Mouse (Mus musculus): ENCODE results near the gene Hip1r.

The Hip1r gene

DNA sequence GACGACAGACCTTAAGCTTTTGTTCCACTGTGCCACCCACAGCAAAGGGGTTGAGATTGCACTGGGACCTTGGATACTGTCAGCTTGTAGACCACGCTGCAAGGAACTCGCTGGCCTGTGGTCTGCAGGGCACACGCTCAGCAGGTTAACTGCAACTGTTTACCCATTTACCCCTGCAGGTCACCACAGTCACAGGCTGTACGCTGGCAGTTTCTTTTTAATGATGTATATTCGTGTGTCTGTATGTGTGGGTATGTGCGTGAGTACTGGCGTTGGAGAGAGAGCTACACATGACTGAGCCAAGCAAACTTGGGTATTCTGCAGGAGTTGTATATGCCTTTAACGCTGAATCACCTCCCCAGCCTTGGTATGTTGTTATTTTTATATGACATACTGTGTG lies 45.2 kb downstream of the Hip1r start:
- no peak for DNase-seq

DNA sequence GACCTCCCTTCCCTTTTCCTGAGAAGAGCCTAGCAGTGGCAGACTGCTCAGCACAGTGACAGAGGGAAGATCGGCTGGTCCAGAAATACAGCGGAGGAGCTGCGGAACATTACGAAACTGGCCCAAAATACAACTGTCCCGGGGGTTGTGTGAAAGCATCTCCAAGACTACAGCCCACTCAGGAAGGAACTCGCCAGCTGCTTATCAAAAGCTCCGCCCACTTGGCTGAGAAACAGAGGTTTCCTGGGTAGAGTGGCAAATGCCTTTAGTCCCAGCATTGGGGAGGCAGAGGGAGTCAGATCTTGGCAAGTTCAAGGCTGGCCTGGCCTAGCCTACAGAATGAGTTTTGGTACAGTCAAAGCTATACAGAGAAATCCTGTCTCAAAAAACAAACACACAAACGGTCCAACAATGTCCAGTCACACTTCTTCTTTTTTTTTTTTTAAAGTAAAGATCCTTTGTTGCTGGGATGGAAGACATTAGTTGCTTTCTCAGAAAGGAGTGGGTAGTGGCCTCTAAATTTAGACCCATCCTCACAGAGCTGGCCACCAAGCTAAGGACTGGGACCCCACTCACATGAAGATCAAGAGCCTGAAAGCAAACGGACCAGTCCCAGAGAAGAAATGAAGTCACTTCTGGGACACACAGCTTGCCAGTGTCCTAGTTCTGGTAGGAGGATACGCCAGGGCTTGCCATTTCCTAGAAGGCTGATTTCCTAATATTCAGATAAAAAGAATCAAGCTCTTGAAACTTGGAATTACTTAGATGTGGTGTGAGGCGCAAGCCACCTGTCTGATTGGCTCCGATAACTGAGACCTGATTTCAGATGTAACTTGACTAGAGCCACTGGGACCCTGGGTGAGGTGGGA lies 46.2 kb downstream of the Hip1r start:
- peak in 1 of 2 experiments; percentile 68 for DNase-seq

DNA sequence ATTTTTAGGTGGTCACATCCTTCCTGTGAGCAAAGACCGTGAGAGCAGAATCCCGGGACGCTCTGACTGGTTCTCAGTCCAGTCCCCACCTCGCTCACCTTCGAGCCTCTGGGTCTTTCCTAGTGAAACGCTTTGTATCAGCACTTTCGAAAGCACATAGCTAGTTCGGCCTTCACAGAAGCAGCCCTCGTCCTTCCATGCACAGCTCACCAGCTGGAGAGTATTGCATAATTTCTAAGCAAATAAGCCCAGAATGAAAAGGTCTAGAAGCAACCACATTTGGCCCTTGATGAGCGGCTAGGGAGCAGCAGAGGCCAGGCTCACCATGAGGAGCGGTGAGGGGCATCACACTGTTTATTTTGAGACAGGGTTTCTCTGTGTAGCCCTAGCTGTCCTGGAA lies 47.7 kb downstream of the Hip1r start:
- peak in 1 of 2 experiments; percentile 2 for DNase-seq

DNA sequence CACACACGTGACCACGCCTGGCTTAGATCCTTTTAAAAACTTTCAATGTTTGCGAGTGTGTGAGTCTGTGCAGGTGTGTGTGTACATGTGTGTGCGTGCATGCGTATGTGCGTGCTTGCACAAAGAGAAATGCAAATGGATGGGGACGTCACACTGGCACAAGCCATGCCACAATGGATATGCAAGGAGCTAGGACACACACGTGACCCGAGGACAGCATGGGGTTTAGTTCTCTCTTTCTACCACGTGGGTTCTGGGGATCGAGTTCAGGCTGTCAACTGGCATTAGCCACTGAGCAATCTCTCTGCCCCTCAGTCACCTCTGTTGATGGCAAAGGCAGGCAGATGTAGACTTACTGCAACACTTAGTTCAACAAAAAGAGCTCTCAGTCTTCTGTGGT lies 48.3 kb downstream of the Hip1r start:
- no peak for DNase-seq

DNA sequence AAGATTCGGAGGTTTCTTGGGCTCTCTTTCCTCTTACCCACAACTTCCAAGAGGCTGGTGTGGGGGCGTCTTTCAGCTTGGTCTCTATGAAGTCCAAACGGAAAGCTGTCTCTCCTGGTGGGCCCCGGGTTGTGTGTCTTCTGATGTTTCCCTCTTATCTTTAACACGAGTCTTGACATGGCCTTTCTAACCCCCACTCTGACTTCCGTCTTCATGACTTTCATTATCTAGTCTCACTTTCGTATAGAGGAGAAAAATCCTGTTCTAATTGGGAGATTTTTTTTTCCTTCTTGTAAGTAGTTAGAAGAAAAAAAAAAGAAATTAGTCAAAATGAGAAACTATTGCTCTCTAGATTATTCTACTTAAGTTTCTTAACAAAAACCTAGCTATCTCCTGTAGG lies 48.9 kb downstream of the Hip1r start:
- DNase-seq = no peak

DNA sequence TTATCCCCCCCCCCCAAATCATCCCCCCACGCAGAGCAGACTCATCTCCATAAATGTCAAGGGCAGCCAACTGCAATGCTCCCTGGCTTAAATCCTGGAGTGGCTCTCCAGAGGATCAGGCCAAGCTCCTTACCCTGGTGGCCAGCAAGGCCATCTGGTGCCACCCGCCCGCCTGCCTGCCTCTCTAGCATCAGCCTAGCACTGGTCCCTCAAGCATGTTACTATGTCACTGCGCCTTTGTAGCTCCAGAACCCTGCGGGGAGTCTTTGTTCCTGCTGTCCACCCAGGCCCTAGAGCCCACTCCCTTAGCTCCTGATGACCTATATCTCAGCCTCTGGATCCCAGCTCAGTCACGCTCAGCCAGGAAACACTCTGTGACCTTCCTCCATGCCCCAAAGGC lies 51.2 kb downstream of the Hip1r start:
- peak in 1 of 2 experiments; percentile 24 for DNase-seq

DNA sequence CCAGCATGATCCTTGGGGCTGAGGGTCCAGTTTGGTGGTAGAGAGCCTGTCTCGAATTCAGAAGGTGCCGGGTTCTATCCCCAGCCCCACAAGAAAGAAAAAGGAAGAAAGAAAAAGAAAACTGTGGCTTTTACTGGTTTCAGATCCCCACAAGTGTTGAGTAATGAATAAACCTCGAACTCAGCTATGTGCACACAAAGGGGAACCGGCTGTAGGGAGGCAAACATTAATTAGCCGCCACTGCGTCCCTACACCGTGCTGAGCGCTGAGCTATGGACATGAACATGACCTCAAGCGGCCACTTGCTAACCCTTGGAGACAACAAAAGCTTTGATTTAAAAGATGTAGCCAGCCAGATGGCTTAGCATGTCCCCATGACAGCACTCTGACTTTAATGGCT lies 51.7 kb downstream of the Hip1r start:
- peak in 1 of 2 experiments; percentile 54 for DNase-seq

DNA sequence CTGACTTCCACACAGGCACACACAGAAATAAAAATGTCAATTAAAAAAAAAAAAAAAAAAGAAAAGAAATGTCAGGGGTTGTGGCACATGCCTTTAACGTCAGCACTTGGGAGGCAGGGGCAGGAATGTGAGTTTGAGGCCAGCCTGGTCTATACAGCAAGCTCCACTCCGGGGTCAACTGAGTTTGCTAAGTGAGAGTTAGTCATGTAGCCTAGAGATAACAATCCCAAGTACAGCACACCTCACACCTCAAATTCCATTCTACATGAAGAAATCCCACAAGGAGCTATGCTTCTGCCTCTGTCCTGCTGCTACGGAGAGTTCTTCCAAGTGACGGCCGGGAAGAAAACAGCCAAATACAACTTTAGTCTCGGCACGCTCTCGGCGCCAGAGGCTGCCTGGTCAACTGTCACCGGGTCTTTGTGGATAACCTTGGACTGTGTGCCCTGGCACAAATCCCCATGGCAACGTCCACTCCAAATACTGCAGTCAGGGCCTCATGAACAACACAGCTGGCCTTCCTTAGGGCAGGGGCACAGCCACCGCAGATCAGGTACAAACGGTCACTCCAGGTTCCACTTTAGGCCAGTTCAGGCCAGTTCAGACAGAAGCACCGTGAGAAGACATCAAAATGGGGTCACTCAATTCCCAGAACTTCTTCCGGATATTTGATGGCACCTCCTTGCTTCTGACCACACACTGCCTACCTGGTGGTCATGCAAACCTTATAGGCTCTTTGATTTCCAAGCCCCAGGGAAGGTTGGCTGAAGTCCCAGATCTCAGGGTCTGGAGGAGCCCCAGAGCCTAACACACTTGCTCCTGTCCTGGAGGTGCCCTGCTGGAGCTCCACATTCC lies 52.4 kb downstream of the Hip1r start:
- peak in 1 of 2 experiments; percentile 69 for DNase-seq

DNA sequence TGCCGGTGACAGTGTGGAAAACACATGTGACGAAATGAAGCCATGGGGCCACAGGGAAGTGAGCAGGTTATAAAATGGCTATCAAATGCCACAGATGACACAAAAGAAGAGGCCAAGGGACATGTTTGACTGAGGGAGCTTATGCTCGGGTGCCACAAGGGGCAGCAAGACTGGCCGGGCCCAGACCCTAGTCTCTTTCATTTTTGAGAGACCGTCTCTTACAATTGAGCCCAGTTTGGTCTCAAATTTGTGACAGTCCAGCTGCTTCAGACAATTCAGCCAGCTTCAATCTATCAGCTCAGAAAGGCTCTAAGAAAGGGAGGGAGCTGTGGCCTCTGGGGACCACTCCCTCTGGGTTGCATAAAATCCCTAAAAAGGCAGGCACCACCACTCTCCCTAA lies 53.1 kb downstream of the Hip1r start:
- DNase-seq = peak in 1 of 2 experiments; percentile 35

DNA sequence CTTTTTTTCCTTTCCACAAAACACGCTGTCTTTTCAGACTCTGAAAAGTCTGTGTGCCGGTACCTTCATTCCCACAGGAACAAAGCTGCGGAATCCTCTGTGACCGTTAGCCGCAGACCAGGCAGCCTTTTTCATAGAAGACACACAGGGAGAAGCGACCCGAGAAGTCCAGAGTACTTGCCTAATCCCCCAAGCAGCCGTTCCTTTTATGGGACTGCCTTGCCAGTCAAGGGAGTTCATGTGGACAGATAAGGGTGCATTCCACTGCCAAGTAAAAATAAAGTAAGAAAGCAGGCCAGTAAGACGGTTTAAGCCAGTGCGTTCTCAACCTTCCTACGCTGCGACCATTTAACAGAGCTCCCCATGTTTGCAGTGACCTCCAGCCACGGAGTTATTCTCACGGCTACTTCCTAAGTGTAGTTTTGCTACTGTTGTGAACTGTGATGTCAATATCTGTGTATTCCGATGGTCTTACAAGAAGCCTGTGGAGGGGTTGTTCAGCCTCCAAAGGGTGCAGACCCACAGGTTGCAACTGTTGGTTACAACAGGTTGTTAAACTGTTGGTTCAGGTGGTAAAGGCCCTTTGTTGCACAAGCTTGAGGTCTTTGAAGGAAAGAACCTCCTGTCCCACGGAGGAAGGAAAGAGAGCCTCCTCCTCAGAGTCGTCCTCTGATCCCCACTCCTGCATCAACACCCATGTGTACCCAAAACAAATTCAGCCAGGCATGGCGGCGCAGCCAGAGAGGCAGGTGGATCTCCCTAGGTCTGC lies 54.5 kb downstream of the Hip1r start:
- DNase-seq = peak in 1 of 2 experiments; percentile 12

DNA sequence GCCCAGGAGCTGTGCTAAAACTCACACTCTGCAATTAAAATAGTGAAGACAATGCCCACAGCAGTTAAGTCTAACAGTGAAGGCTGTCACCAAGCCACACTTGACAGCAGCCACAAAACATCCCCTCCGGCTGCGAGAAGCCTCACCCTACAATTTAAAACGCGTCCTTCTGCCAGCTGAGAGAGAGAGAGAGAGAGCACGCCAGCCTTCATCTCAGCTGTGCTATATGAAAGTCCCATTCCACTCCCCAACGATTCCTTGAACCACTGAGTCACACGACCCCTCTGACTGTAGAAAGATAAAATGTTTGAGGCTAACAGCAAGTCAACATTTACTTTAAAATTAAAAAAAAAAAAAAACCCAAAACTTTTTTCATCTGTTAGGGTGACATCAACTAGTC lies 55.3 kb downstream of the Hip1r start:
- no peak for DNase-seq

DNA sequence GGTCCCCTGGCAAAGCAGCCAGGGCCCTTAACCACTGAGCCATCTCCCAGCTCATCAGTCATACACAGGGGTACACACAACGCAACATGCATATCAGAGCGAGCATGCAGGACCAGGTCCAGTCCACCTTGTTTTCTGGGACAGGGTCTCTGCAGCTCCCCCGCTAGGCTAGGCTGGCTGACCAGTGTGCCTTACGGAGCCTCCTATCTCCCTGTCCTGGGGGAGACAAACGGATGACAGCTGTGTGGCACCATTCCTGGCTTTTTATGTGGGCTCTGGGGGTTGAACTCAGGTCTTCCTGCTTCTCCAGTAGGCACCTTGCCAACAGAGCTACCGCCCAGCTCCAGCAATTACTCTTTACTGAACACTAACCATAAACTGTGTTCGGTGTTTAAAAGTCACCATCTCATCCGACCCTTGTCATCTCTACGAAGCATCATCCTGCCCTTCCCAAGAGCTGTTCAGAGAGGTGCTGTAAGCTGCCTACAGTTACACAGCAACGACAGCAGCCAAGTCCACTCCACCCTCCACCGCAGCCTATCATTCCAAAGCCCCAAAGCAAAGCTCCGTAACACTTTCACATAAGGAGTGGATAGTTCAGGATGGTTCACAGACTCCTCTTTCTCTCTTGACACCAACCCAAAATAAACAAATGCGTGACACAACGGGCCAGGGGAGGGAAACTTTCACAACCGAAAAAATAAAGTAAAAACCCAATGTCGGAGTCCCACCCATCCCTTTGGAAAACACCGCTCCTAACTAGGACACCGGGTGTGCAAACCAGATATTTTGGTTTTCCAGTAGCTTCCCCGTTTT lies 56.0 kb downstream of the Hip1r start:
- DNase-seq = no peak

DNA sequence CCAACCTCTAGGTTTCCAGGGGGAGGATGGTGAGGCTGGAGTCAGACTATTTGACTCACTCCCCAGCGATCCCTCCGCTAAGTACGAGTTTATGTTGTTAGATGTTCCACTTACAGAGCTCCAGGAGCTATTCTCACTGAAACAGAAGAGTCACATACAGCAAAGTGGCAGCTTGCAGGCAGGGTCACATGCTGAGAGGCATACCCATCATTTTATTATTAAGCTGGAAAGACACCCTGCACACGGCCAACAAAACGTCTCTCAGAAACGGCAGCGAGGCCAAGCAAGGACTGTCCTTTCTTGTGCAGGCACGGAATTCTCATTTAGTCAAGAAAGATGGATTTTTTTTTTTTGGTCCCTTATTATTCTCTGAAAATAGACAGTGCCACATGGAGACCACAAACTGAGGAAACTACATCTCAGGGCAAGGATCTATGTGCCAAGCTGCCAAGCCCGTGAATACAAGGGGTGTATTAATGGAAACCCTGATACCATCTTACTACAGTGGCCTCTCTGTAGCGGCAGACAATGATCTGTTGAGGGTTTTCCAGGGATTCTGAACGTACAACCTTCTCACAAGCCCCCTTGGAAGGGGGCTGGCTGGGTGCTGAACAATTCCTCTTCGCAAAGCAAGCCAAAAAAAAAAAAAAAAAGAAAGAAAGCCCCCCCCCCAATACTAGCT lies 57.1 kb downstream of the Hip1r start:
- DNase-seq = no peak

DNA sequence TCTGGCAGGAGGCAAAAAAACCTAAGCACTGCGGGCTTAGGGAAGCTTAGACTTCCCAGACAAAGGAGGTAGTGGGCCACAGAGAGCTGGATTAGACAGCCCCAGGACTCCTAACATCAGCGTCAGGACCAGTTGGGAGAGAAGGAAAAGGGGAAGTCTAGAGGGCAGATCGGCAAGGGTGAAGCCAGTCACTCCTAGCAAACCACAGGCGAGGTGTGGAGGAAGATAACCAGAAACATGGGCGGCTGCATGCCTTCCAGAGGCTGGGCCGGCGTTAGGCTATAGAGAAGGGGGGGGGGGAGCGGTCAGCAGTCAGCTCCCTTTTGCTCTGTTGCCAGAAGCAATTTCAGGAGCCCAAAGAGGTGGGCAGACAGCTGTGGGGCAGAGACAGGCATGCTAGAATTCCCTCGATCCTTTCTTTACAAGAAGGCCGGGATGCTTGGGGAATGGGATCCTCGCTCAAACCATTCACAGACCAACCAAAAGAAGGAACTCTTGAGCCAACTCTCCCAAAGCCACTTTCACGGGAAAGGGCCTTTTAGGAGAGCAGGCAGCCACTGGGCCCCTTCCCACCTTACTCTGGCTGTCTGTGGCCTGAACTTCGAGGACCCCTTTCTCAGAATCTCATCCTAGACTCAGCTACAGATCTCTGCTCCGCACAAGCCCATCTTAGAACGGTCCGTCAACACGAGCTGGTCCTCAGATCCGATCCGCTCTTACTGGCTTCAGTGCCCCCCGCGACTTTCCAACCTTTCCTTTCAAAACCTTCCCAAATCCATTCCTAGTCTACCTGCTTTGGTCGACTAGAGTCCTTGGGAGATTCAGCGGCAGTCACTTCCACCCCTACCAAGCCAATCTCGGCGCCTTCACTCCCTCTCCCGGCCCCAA lies 57.9 kb downstream of the Hip1r start:
- DNase-seq = peak in 1 of 2 experiments; percentile 40

DNA sequence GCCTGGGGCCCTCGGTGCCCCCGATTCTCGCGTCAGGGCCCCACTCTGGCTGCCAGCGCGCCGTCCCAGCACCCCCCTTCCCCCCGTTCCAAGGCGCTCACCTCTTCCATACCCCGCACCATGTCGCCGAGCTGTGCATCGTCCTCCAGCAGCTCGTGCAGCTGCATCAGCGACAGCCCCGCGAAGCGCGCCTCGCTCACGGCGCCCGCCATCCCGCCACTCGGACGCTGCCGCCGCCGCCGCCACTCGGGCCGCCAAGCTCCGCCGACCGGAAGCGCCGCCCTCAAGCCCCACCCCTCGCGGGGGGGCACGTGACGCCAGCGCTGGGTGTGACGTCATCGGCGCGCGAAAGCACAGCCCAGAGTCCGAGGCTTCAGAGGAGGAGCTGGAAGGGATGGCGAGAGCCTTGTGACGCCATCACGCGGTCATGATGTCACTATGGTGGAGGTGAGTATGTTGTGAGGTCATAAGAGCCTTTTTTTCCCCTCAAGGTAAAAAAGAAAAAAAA lies 58.6 kb downstream of the Hip1r start, which contains the start of gene Vps37b:
TSS of gene Vps37b (minus strand) at position 270 of the 508 bp plus-strand sequence.
- DNase-seq = peak; percentile 92 to 94

DNA sequence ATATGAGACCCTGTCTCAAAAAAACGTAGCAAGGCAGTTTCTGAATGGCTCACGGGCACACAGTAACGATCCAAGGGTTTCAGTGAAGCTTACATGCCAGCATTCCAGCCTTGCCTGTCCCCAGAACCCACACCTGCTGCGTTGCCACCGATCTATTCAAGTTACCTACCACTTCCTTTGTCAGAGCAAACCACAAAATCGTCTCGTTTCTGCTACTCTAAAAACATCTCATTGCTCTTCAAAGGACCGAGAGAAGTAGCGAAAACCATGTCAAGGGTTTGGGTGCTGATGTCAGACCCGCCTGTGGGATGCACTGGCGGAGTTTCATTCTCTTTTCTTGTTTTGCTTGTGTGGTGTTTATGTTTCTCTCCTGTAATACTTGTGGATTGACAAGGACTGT lies 61.0 kb downstream of the Hip1r start:
- DNase-seq = no peak

DNA sequence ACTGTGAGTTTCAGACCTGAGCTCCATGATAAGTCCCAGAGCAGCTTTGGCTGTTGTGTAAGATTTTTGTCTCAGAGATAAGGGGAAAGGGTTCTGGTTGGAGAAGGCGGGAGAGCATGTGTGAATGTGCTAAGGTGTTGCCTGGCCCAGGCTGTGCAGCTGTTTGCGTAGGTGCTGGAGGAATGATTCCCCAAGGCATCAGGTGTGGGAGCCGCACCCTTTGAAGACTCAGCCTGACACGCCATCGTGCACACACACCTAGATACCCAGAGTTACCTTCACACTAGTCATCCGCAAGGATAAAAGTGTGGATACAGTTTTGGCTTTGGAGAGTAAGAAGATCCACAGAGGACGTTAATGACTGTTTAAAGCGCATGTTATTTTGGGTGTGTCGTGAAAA lies 62.0 kb downstream of the Hip1r start:
- no peak for DNase-seq

DNA sequence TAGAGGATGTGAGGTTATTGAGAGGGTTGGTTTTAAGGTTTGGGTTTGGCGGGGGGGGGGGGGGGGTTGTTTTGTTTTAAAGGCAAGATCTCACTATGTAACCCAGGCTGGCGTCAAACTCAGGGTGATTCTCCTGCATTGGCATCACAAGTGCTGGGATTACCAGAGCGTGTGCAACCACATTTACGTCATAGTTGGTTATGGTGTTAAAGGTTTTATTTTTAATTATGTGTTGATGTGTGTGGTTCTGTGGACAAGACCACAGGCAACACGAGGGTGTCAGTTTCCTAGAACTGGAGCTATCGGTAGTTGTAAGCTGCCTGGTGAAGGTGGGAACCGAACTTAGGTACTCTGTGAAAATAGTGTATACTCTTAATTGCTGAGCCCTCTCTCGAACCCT lies 62.4 kb downstream of the Hip1r start:
- no peak for DNase-seq

DNA sequence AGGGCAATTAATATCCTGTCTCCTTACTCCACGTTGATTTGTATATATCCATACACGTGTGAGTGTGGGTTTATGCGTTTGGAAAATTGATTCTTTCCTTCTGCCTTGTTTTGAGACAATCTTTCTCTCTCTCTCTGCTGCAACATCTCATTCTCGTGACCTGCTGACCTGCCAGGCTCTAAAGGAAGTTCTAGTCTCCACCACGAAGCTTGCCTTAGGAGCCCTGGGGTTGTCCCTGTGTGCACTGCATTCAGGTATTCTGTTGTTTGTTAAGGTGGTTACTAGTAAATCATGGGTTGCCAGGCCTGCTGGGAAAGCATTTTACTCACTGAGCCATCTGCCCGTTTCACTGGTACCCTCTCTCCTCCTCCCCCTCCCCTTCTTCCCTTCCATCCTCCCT lies 62.9 kb downstream of the Hip1r start:
- no peak for DNase-seq

DNA sequence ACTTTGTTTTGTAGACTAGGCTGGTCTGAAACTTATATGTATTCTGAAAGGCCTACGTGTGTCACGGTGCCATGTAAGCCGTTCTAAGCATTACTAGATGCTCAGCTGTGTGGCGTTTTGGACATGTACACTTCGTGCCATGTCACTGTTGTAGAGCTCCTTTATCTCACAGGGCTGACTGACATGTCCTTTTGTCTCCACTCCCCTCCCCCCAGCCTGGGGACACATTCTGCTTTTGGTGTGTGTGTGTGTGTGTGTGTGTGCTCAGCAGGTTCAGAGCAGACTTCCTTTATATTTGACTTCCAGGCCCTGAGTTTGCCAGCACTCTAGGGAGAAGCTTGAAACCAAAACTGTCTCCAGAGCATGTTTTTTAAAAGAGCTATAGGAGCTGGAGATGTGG lies 63.4 kb downstream of the Hip1r start:
- DNase-seq = peak in 1 of 2 experiments; percentile 40

Data from kidney, postnatal 4 days (tissue).